Mouse (Mus musculus): Measurements from ENCODE around the gene Parm1. TPM values are rescaled to one million over a fixed set of nuclear protein-coding genes. Genes with fewer than 3 reads are reported as not detected.

Gene Parm1
- polyA plus RNA-seq, 1 experiment from 2014 or later: 6.8 TPM

DNA sequence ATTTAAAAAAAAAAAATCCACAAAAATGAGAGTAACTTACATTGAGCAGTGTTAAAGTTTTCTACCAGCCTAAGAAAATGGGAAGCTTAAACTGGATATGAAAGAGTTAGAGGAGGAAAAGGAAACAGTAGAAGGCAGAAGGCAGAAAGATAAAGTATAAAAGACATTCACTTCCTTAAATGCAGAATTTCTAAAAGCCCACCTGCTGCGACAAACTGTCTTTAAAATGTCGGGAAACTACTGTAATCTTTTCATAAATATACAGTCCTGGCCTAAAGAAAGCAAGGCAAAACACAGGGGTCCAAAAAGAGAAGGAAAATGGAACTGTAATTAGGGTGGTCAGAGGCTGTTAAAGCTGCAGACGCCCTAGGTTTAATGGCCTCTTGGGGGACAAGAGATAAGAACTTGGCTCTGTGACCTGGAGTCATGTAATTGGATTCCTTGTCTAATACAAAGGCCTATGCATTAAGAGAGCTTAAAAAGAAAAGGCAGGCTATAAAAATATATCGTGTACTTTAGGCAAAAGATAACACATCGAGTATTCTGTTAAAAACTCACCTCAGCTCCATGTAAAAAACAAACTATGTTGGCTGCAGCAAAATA, 13.0 kb upstream of the Parm1 start:
- H3K9me3 ChIP-seq (ENCODE audit: control insufficient read depth, low read length): no peaks in the 10 kb centered on the region
- H3K4me2 ChIP-seq (ENCODE audit: low read length): no peak overlapping the region
- no peaks in the 10 kb centered on the region for H3K36me3 ChIP-seq (ENCODE audit: control insufficient read depth, insufficient read depth, low read length)
- H3K4me1 ChIP-seq (ENCODE audit: control insufficient read depth, insufficient read depth, low read depth, low read length): no peaks in the 10 kb centered on the region
- H3K27ac ChIP-seq (ENCODE audit: low read depth, low read length): no peak overlapping the region
- no peak overlapping the region for H3K9ac ChIP-seq (ENCODE audit: low read depth, low read length)
- H3K4me3 ChIP-seq (ENCODE audit: low read length): no peak overlapping the region
- no peak for ATAC-seq
- no peaks in the 10 kb centered on the region for H3K27me3 ChIP-seq (replicated peaks; ENCODE audit: control insufficient read depth, insufficient read depth, low read length)
- WGBS: 69% methylated on average over 5 of the region's 5 CpGs

DNA sequence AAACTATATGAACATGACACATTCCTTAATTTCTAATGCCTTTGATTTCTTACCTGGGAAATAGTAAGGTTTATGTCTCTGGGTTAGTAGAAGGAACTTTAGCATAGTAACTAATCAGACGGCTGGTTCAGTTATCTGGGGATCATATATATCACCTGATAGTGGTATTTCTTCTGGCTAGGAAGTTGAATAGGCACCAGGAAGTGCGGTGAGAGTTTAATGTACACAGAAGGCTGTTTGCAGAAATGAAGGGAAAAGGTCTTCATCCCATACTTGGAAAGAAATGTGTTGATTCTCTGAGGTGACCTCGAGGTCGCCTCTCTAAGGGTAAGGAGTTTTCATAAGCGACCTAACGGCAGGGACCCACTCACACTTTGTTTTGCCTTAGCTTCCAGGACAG, 338 bp upstream of the Parm1 start:
- peak overlapping the region; percentile 74 for H3K9ac ChIP-seq (ENCODE audit: low read depth, low read length)
- H3K4me3 ChIP-seq (ENCODE audit: low read length): peak overlapping the region; percentile 63
- no peak overlapping the region for H3K27ac ChIP-seq (ENCODE audit: low read depth, low read length)
- WGBS: 19% methylated on average over 6 of the region's 6 CpGs
- no peaks in the 10 kb centered on the region for H3K9me3 ChIP-seq (ENCODE audit: control insufficient read depth, low read length)
- peak overlapping the region; percentile 99 for H3K4me2 ChIP-seq (ENCODE audit: low read length)
- peaks cover 21% of the 10 kb centered on the region for H3K4me1 ChIP-seq (ENCODE audit: control insufficient read depth, insufficient read depth, low read depth, low read length)
- ATAC-seq: no peak
- no peaks in the 10 kb centered on the region for H3K36me3 ChIP-seq (ENCODE audit: control insufficient read depth, insufficient read depth, low read length)
- H3K27me3 ChIP-seq (replicated peaks; ENCODE audit: control insufficient read depth, insufficient read depth, low read length): peaks cover 3% of the 10 kb centered on the region; the same call in 1 of the 2 replicates

DNA sequence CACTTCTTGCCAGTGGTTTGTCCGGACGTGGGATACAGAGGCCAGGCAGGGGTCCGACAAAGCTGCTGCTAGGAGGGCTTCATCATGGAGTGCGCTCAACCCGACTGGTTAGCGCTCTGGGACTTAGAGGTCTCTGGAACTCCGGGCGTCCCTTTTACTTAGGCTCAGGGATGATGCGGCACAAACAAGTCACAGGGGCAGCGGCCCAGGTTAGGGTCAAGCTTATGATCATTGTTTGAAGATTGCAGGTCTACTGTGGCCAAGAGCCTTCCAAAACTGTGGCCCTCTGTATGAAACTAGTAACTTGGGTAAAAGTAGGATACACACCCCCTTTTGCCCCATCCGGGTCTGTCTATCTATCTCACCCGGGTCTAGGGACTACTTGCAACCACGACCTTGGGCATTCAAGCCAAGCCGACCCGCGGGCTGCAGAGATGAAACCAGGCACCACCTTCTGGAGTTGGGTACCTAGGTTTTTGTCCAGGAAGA, 931 bp downstream of the Parm1 start:
- peaks cover 21% of the 10 kb centered on the region for H3K4me1 ChIP-seq (ENCODE audit: control insufficient read depth, insufficient read depth, low read depth, low read length)
- H3K36me3 ChIP-seq (ENCODE audit: control insufficient read depth, insufficient read depth, low read length): no peaks in the 10 kb centered on the region
- no peak overlapping the region for H3K27ac ChIP-seq (ENCODE audit: low read depth, low read length)
- peak; percentile 25; the same call in 1 of the 2 replicates for ATAC-seq
- peaks cover 3% of the 10 kb centered on the region; the same call in 1 of the 2 replicates for H3K27me3 ChIP-seq (replicated peaks; ENCODE audit: control insufficient read depth, insufficient read depth, low read length)
- no peaks in the 10 kb centered on the region for H3K9me3 ChIP-seq (ENCODE audit: control insufficient read depth, low read length)
- H3K4me2 ChIP-seq (ENCODE audit: low read length): peak overlapping the region; percentile 99
- H3K4me3 ChIP-seq (ENCODE audit: low read length): peak overlapping the region; percentile 63
- peak overlapping the region; percentile 74 for H3K9ac ChIP-seq (ENCODE audit: low read depth, low read length)
- WGBS: 7% methylated on average over 16 of the region's 16 CpGs

DNA sequence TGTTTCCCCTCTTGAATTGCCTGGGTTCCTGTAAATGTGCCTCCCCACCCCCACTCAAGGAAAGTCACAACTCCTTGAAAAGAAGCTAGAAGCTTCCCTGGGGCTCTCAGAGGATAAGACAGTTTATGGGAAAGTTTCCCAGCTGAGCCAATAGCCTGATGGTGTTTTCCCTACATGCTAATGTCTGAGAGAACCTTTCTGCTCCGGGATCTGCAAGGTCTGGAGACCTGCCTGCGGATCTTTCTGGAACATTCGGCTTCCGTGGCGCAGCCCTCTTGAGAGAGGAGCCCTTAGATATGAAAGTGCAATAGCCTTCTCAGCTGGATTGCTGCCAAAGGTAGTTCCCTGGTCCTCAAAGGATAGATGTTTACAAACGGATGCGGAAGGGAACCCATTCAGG, 1.5 kb downstream of the Parm1 start:
- Histone ChIP-seq H3K9me3 (ENCODE audit: control insufficient read depth, low read length) (no peaks in the 10 kb centered on the region), H3K4me1 (ENCODE audit: control insufficient read depth, insufficient read depth, low read depth, low read length) (peaks cover 21% of the 10 kb centered on the region), H3K27me3 (replicated peaks; ENCODE audit: control insufficient read depth, insufficient read depth, low read length) (peaks cover 3% of the 10 kb centered on the region; the same call in 1 of the 2 replicates), H3K27ac (ENCODE audit: low read depth, low read length) (no peak overlapping the region), H3K9ac (ENCODE audit: low read depth, low read length) (peak overlapping the region; percentile 74; the same call in 1 of the 2 replicates), H3K36me3 (ENCODE audit: control insufficient read depth, insufficient read depth, low read length) (no peaks in the 10 kb centered on the region), H3K4me3 (ENCODE audit: low read length) (peak overlapping the region; percentile 63), H3K4me2 (ENCODE audit: low read length) (peak overlapping the region; percentile 99)
- WGBS: 22% methylated on average over 7 of the region's 7 CpGs
- ATAC-seq: no peak

DNA sequence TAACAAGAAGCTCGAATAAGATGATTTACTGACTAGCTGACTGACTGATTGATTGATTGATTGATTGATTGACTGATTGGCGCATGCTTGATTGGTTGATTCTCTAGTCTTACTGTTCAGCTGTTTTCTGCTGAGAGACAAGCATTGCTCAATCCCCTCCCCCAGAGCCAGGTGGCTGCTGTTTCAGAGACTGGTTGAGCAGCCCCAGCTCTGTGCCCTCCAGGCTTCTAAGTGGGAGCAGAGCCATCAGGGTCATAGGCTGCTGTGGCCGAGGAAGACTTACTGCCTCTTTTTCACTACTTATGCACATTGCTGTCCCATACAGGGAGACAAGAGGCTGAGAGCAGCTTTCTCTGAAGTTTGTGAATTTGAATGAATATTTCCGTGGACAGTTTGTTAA, 2.1 kb downstream of the Parm1 start:
- H3K4me3 ChIP-seq (ENCODE audit: low read length): peak overlapping the region; percentile 9; the same call in 1 of the 2 replicates
- H3K27me3 ChIP-seq (replicated peaks; ENCODE audit: control insufficient read depth, insufficient read depth, low read length): peaks cover 3% of the 10 kb centered on the region; the same call in 1 of the 2 replicates
- H3K9ac ChIP-seq (ENCODE audit: low read depth, low read length): no peak overlapping the region
- peaks cover 21% of the 10 kb centered on the region for H3K4me1 ChIP-seq (ENCODE audit: control insufficient read depth, insufficient read depth, low read depth, low read length)
- H3K36me3 ChIP-seq (ENCODE audit: control insufficient read depth, insufficient read depth, low read length): no peaks in the 10 kb centered on the region
- 48% methylated on average over 4 of the region's 4 CpGs for WGBS
- H3K9me3 ChIP-seq (ENCODE audit: control insufficient read depth, low read length): no peaks in the 10 kb centered on the region
- H3K27ac ChIP-seq (ENCODE audit: low read depth, low read length): no peak overlapping the region
- ATAC-seq: no peak
- H3K4me2 ChIP-seq (ENCODE audit: low read length): peak overlapping the region; percentile 31

DNA sequence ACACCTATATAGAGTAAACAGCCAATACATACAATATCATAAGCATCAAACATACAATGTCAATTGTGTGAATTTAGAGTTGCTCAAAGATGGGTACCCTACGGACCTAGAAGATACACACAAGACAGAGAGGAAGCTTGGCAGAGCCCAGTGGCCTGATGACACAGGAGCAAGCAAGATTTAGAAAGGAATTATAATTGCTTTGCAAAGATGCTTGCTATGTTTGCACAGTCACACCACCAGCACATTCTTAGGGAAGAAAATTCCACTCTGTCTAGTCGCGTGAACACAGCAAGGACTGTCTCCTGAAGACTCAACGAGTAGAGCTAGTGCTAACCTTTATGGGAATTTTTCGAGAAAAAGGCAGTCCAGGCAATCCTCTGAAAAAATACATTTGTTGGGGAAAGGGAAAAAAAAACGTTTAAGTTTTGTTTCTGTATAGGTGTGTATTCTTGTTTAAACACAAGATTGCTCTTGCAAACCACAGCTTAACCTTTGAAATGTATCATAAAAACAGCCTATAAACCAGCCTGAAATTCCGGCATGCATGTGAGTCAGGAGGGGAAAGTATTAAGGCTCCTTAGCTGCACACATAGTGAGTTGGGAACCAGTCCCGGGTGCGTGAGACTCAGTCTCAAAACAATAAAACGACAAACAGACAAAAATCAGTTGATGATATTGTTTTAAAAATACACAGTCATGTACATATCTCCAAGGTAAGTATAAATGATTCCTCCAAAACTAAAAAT, 15.5 kb downstream of the Parm1 start:
- Histone ChIP-seq H3K4me1 (ENCODE audit: control insufficient read depth, insufficient read depth, low read depth, low read length) (no peaks in the 10 kb centered on the region), H3K36me3 (ENCODE audit: control insufficient read depth, insufficient read depth, low read length) (no peaks in the 10 kb centered on the region), H3K27me3 (replicated peaks; ENCODE audit: control insufficient read depth, insufficient read depth, low read length) (no peaks in the 10 kb centered on the region), H3K27ac (ENCODE audit: low read depth, low read length) (no peak overlapping the region), H3K4me3 (ENCODE audit: low read length) (no peak overlapping the region), H3K9me3 (ENCODE audit: control insufficient read depth, low read length) (no peaks in the 10 kb centered on the region), H3K9ac (ENCODE audit: low read depth, low read length) (no peak overlapping the region), H3K4me2 (ENCODE audit: low read length) (no peak overlapping the region)
- no peak for ATAC-seq
- WGBS: 88% methylated on average over 10 of the region's 10 CpGs

DNA sequence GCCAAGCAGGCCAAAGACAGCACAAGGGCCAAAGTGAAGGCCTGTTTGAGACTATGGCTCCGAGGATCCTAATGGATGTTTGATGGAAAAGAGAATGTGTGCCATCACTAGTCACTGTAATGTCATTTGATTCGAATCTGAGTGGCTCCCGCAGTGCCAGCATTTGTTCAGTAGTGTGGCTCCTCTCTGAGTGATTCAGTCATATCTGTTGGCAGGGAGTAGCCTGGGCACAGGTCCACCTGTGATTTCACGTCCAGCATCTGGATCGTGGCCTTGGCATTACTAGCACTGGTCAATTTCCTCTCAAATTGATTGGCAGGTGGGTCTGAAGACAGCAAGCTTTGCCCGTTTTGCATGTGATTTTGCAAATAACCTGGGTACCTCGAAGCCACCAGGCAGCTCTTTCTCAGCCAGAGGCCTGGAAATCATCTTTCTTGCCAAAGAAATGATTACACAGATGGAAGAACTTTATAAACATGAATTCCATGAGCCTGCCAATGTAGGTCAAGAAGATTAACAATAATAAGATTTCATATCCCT, 41.7 kb downstream of the Parm1 start:
- WGBS: 76% methylated on average over 7 of the region's 7 CpGs
- Histone ChIP-seq H3K4me2 (ENCODE audit: low read length) (no peak overlapping the region), H3K27ac (ENCODE audit: low read depth, low read length) (no peak overlapping the region), H3K9ac (ENCODE audit: low read depth, low read length) (no peak overlapping the region), H3K9me3 (ENCODE audit: control insufficient read depth, low read length) (no peaks in the 10 kb centered on the region), H3K36me3 (ENCODE audit: control insufficient read depth, insufficient read depth, low read length) (no peaks in the 10 kb centered on the region), H3K27me3 (replicated peaks; ENCODE audit: control insufficient read depth, insufficient read depth, low read length) (no peaks in the 10 kb centered on the region), H3K4me1 (ENCODE audit: control insufficient read depth, insufficient read depth, low read depth, low read length) (no peaks in the 10 kb centered on the region), H3K4me3 (ENCODE audit: low read length) (no peak overlapping the region)
- ATAC-seq: peak; percentile 69

DNA sequence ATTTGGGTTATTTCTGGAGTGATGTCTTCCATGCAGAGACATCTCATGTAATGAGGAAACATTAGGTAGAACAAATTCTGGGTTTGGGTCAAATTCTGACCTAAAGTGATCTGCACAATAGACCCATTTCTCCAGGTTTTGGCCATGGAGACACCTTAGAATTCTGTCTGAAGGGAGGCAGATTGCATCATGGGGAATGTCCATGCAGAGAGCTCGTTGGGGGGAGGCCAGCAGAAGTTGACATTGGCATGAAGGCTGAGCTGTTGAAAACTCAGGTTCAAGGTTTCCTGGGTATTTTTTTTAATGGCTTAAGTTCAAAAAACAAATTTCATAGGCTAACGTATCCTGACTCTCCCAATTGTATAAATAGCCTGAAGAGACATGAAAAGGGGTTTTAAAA, 42.3 kb downstream of the Parm1 start:
- no peaks in the 10 kb centered on the region for H3K4me1 ChIP-seq (ENCODE audit: control insufficient read depth, insufficient read depth, low read depth, low read length)
- H3K9me3 ChIP-seq (ENCODE audit: control insufficient read depth, low read length): no peaks in the 10 kb centered on the region
- no peaks in the 10 kb centered on the region for H3K36me3 ChIP-seq (ENCODE audit: control insufficient read depth, insufficient read depth, low read length)
- ATAC-seq: no peak
- H3K4me3 ChIP-seq (ENCODE audit: low read length): no peak overlapping the region
- no peak overlapping the region for H3K4me2 ChIP-seq (ENCODE audit: low read length)
- WGBS: 66% methylated on average over 2 of the region's 2 CpGs
- H3K9ac ChIP-seq (ENCODE audit: low read depth, low read length): no peak overlapping the region
- H3K27ac ChIP-seq (ENCODE audit: low read depth, low read length): no peak overlapping the region
- no peaks in the 10 kb centered on the region for H3K27me3 ChIP-seq (replicated peaks; ENCODE audit: control insufficient read depth, insufficient read depth, low read length)

DNA sequence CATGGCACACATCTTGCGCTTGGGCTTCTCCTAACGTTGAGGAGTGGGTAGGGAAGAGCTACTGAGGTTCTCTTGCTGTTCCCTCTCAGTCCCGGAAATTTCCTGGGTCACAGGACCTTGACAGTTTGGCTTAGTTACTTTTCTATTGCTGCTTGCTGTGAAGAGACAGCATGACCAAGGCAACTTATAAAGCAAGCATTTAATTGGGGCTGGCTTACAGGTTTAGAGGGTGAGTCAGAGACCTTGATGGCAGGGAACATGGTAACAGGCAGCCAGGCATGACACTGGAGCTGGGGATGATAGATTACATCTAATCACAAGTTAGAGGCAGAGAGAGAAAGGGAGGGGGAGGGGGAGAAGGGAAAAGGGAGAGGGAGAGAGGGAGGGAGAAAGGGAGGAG, 44.0 kb downstream of the Parm1 start:
- WGBS: 85% methylated on average over 3 of the region's 3 CpGs
- ATAC-seq: no peak
- H3K4me2 ChIP-seq (ENCODE audit: low read length): no peak overlapping the region

More for the DNA sequence above, 44.0 kb downstream of the Parm1 start:
- no peaks in the 10 kb centered on the region for H3K27me3 ChIP-seq (replicated peaks; ENCODE audit: control insufficient read depth, insufficient read depth, low read length)
- no peaks in the 10 kb centered on the region for H3K4me1 ChIP-seq (ENCODE audit: control insufficient read depth, insufficient read depth, low read depth, low read length)
- H3K36me3 ChIP-seq (ENCODE audit: control insufficient read depth, insufficient read depth, low read length): no peaks in the 10 kb centered on the region
- H3K9ac ChIP-seq (ENCODE audit: low read depth, low read length): no peak overlapping the region
- H3K27ac ChIP-seq (ENCODE audit: low read depth, low read length): no peak overlapping the region
- no peaks in the 10 kb centered on the region for H3K9me3 ChIP-seq (ENCODE audit: control insufficient read depth, low read length)
- H3K4me3 ChIP-seq (ENCODE audit: low read length): no peak overlapping the region
